18 mouse cellular contexts compared by ENCODE assay signal in the genomic region with DNA sequence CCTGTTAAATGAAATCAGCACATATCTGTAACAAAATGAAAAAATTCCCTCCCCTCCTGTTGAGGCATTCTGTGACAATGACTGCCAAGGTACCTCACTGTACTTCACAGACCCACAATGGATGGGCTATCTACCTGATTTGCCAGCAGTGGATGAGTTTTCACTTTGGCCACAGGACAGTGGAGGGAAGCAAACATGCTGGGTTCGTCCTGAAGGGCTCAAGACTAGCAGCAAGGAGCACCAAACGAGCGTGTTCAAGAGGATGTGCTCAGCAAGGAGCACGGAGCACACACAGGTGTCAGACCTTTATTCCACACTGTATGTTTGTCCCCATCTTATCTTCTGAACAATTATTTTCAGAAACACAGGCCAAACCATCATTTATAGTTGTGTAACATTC.
"Had no signal": no experiment of that assay in that cellular context is flagged by ENCODE, and none has a peak within 500 bp of the region (broad histone marks: within the 10 kb centered on the region; RNA-seq: fewer than 3 reads in every experiment).

No protein-coding gene starts in this region.

- H3K4me3 ChIP-seq: midbrain, embryonic 10.5 days; midbrain, embryonic 12.5 days; myocyte; neural tube, embryonic 13.5 days; neural tube, embryonic 15.5 days had no signal

- H3K36me3 ChIP-seq: midbrain, embryonic 10.5 days; midbrain, embryonic 12.5 days; neural tube, embryonic 15.5 days had no signal

- H3K27ac ChIP-seq: midbrain, embryonic 10.5 days; midbrain, embryonic 12.5 days; neural tube, embryonic 13.5 days; neural tube, embryonic 15.5 days had no signal

- H3K4me2 ChIP-seq: lung, embryonic 14.5 days; midbrain, embryonic 12.5 days; neural tube, embryonic 13.5 days; neural tube, embryonic 15.5 days had no signal

- DNase-seq: lung, embryonic 14.5 days; lung, postnatal 10 days; lung, postnatal 4 days; midbrain, embryonic 14.5 days; retina, postnatal 1 day; right cerebral cortex, adult 18-20 months; right cerebral cortex, postnatal 25 days; right cerebral cortex, postnatal 4 days; spleen, adult 18-20 months; thymus, adult 18-20 months; thymus, postnatal 14 days; thymus, postnatal 36 days had no signal

- H3K4me1 ChIP-seq: midbrain, embryonic 10.5 days; midbrain, embryonic 12.5 days had no signal

- ATAC-seq: midbrain, embryonic 16.5 days had no signal

- H3K9ac ChIP-seq: lung, embryonic 14.5 days; midbrain, embryonic 12.5 days; neural tube, embryonic 13.5 days; neural tube, embryonic 15.5 days had no signal

- H3K9me3 ChIP-seq: midbrain, embryonic 10.5 days; midbrain, embryonic 12.5 days; neural tube, embryonic 13.5 days; neural tube, embryonic 15.5 days had no signal

- H3K27me3 ChIP-seq: midbrain, embryonic 12.5 days; neural tube, embryonic 13.5 days; neural tube, embryonic 15.5 days had no signal
